Mouse (Mus musculus): ENCODE results near the gene Prkcz. TPM values are rescaled to one million over a fixed set of nuclear protein-coding genes. Genes with fewer than 3 reads are reported as not detected.

The Prkcz gene
- total RNA-seq, 2 experiments from 2014 or later: 1.7 to 2.3 TPM

GRCm38 (mm10) chr4:155288586-155288985 lies 72.6 kb downstream of the Prkcz start:
- no peak for DNase-seq (ENCODE audit: low spot score)
- intact Hi-C loops (cut with DNase I): no loop called here

GRCm38 (mm10) chr4:155287713-155288112 lies 73.4 kb downstream of the Prkcz start:
- no peak for DNase-seq (ENCODE audit: low spot score)

GRCm38 (mm10) chr4:155286090-155286489 lies 75.1 kb downstream of the Prkcz start:
- intact Hi-C loops (cut with DNase I): no loop called here
- DNase-seq (ENCODE audit: low spot score): no peak

More at GRCm38 (mm10) chr4:155287713-155288112, 73.4 kb downstream of the Prkcz start:
- intact Hi-C loops (cut with DNase I): no loop called here

GRCm38 (mm10) chr4:155284521-155285379 lies 76.4 kb downstream of the Prkcz start:
- intact Hi-C loops (cut with DNase I): no loop called here
- no peak for DNase-seq (ENCODE audit: low spot score)

- DNase-seq (ENCODE audit: low spot score): no peak
- intact Hi-C loops (cut with DNase I): no loop called here
Observed at GRCm38 (mm10) chr4:155283585-155283984, 77.6 kb downstream of the Prkcz start.

- intact Hi-C loops (cut with DNase I): no loop called here
- no peak for DNase-seq (ENCODE audit: low spot score)
Observed at GRCm38 (mm10) chr4:155283001-155283503, 78.1 kb downstream of the Prkcz start.

- intact Hi-C loops (cut with DNase I): no loop called here
- DNase-seq (ENCODE audit: low spot score): no peak
Observed at GRCm38 (mm10) chr4:155282231-155282630, 78.9 kb downstream of the Prkcz start.

- no peak for DNase-seq (ENCODE audit: low spot score)
- intact Hi-C loops (cut with DNase I): no loop called here
Observed at GRCm38 (mm10) chr4:155281652-155282051, 79.5 kb downstream of the Prkcz start.

- DNase-seq (ENCODE audit: low spot score): no peak
- intact Hi-C loops (cut with DNase I): no loop called here
Observed at GRCm38 (mm10) chr4:155281227-155281626, 79.9 kb downstream of the Prkcz start.

GRCm38 (mm10) chr4:155280768-155281121 lies 80.4 kb downstream of the Prkcz start:
- no peak for DNase-seq (ENCODE audit: low spot score)
- intact Hi-C loops (cut with DNase I): no loop called here

GRCm38 (mm10) chr4:155279926-155280767 lies 81.0 kb downstream of the Prkcz start:
- intact Hi-C loops (cut with DNase I): no loop called here
- DNase-seq (ENCODE audit: low spot score): no peak

- intact Hi-C loops (cut with DNase I): no loop called here
Observed at GRCm38 (mm10) chr4:155279054-155279453, 82.1 kb downstream of the Prkcz start.

GRCm38 (mm10) chr4:155277963-155278362 lies 83.2 kb downstream of the Prkcz start:
- DNase-seq (ENCODE audit: low spot score): no peak
- intact Hi-C loops (cut with DNase I): no loop called here

More at GRCm38 (mm10) chr4:155279054-155279453, 82.1 kb downstream of the Prkcz start:
- DNase-seq (ENCODE audit: low spot score): no peak

- intact Hi-C loops (cut with DNase I): no loop called here
Observed at GRCm38 (mm10) chr4:155274851-155275250, 86.3 kb downstream of the Prkcz start.

GRCm38 (mm10) chr4:155274451-155274850 lies 86.7 kb downstream of the Prkcz start:
- no peak for DNase-seq (ENCODE audit: low spot score)
- intact Hi-C loops (cut with DNase I): no loop called here

More at GRCm38 (mm10) chr4:155274851-155275250, 86.3 kb downstream of the Prkcz start:
- DNase-seq (ENCODE audit: low spot score): no peak

GRCm38 (mm10) chr4:155268382-155268781 lies 92.8 kb downstream of the Prkcz start:
- intact Hi-C loops (cut with DNase I): loop anchor here (1.0 kb wide), 1 partner anchor 40 kb away; no protein-coding TSS in a partner anchor
- DNase-seq (ENCODE audit: low spot score): peak; percentile 36

GRCm38 (mm10) chr4:155267639-155268175 lies 93.5 kb downstream of the Prkcz start:
- intact Hi-C loops (cut with DNase I): loop anchor here (1.0 kb wide), 1 partner anchor 41 kb away; no protein-coding TSS in a partner anchor
- DNase-seq (ENCODE audit: low spot score): no peak

GRCm38 (mm10) chr4:155267047-155267543 lies 94.1 kb downstream of the Prkcz start:
- intact Hi-C loops (cut with DNase I): no loop called here
- no peak for DNase-seq (ENCODE audit: low spot score)

GRCm38 (mm10) chr4:155264521-155265321 lies 96.4 kb downstream of the Prkcz start:
- intact Hi-C loops (cut with DNase I): no loop called here

More at GRCm38 (mm10) chr4:155264521-155265321, 96.4 kb downstream of the Prkcz start:
- DNase-seq (ENCODE audit: low spot score): no peak

All from heart, postnatal 25 days (tissue).